Mouse (Mus musculus): ENCODE results near the gene Olfr1154. TPM values are rescaled to one million over a fixed set of nuclear protein-coding genes. Genes with fewer than 3 reads are reported as not detected.

Olfr1154 gene
- not detected in 2 replicates for polyA plus RNA-seq (2015; fragmentation: Nextera tagmentation; extraction: Ambion mirVana)

- 81% methylated on average over 1 of the region's 1 CpGs for WGBS
- ATAC-seq (ENCODE audit: insufficient read depth, low FRiP score, low read depth) = no peak
- no peak within 1 kb of the TSS for H3K4me2 ChIP-seq
Observed at GRCm38 (mm10) chr2:87905066-87905465, at the start of gene Olfr1154. Gene Olfr1154 (minus strand): TSS chr2:87905166.

GRCm38 (mm10) chr2:87953000-87953399, 48.0 kb upstream of the Olfr1154 start, which contains the start of gene Olfr1156:
Gene Olfr1156 (minus strand): TSS chr2:87953100.
- Histone ChIP-seq H3K36me3 (no peaks in the 10 kb centered on the region), H3K27me3 (replicated peaks) (no peaks in the 10 kb centered on the region), H3K9ac (no peak within 1 kb of the TSS), H3K9me3 (no peaks in the 10 kb centered on the region), H3K27ac (no peak within 1 kb of the TSS), H3K4me3 (replicated peaks) (no peak within 1 kb of the TSS), H3K4me2 (no peak within 1 kb of the TSS), H3K4me1 (no peaks in the 10 kb centered on the region)
- ATAC-seq (ENCODE audit: insufficient read depth, low FRiP score, low read depth) = no peak

More at GRCm38 (mm10) chr2:87905066-87905465, at the start of gene Olfr1154:
- no peaks in the 10 kb centered on the region for H3K9me3 ChIP-seq
- no peak within 1 kb of the TSS for H3K9ac ChIP-seq
- no peaks in the 10 kb centered on the region for H3K27me3 ChIP-seq (replicated peaks)
- H3K4me3 ChIP-seq (replicated peaks) = no peak within 1 kb of the TSS
- no peaks in the 10 kb centered on the region for H3K36me3 ChIP-seq
- H3K4me1 ChIP-seq = no peaks in the 10 kb centered on the region
- H3K27ac ChIP-seq = no peak within 1 kb of the TSS

GRCm38 (mm10) chr2:87945037-87945436, 40.1 kb upstream of the Olfr1154 start, which contains the start of gene Olfr1155:
Gene Olfr1155 (minus strand): TSS chr2:87945137.
- H3K4me2 ChIP-seq = no peak within 1 kb of the TSS
- no peak for ATAC-seq (ENCODE audit: insufficient read depth, low FRiP score, low read depth)
- WGBS = 93% methylated on average over 1 of the region's 1 CpGs
- no peaks in the 10 kb centered on the region for H3K36me3 ChIP-seq
- no peaks in the 10 kb centered on the region for H3K9me3 ChIP-seq
- H3K27me3 ChIP-seq (replicated peaks) = no peaks in the 10 kb centered on the region
- no peak within 1 kb of the TSS for H3K9ac ChIP-seq
- H3K4me1 ChIP-seq = no peaks in the 10 kb centered on the region
- no peak within 1 kb of the TSS for H3K4me3 ChIP-seq (replicated peaks)
- no peak within 1 kb of the TSS for H3K27ac ChIP-seq

- no peak for ATAC-seq (ENCODE audit: insufficient read depth, low FRiP score, low read depth)
Observed at GRCm38 (mm10) chr2:87894662-87895061, 10.3 kb downstream of the Olfr1154 start, which contains the start of gene Olfr1153. Gene Olfr1153 (plus strand): TSS chr2:87894962.

GRCm38 (mm10) chr2:87866192-87866591, 38.8 kb downstream of the Olfr1154 start, which contains the start of gene Olfr1152:
Gene Olfr1152 (plus strand): TSS chr2:87866492.
- Histone ChIP-seq H3K36me3 (no peaks in the 10 kb centered on the region), H3K9me3 (no peaks in the 10 kb centered on the region), H3K27ac (no peak within 1 kb of the TSS), H3K4me1 (no peaks in the 10 kb centered on the region), H3K4me2 (no peak within 1 kb of the TSS), H3K9ac (no peak within 1 kb of the TSS), H3K27me3 (replicated peaks) (no peaks in the 10 kb centered on the region), H3K4me3 (replicated peaks) (no peak within 1 kb of the TSS)
- ATAC-seq (ENCODE audit: insufficient read depth, low FRiP score, low read depth) = no peak

More at GRCm38 (mm10) chr2:87894662-87895061, 10.3 kb downstream of the Olfr1154 start, which contains the start of gene Olfr1153:
- H3K4me2 ChIP-seq = no peak within 1 kb of the TSS
- no peak within 1 kb of the TSS for H3K27ac ChIP-seq
- no peak within 1 kb of the TSS for H3K4me3 ChIP-seq (replicated peaks)
- no peaks in the 10 kb centered on the region for H3K36me3 ChIP-seq
- no peaks in the 10 kb centered on the region for H3K4me1 ChIP-seq
- no peaks in the 10 kb centered on the region for H3K9me3 ChIP-seq
- H3K9ac ChIP-seq = no peak within 1 kb of the TSS
- WGBS = 64% methylated on average over 1 of the region's 1 CpGs
- no peaks in the 10 kb centered on the region for H3K27me3 ChIP-seq (replicated peaks)

GRCm38 (mm10) chr2:87855562-87855961, 49.4 kb downstream of the Olfr1154 start, which contains the start of gene Olfr1151:
Gene Olfr1151 (plus strand): TSS chr2:87855862.
- 90% methylated on average over 1 of the region's 1 CpGs for WGBS
- no peaks in the 10 kb centered on the region for H3K9me3 ChIP-seq
- ATAC-seq (ENCODE audit: insufficient read depth, low FRiP score, low read depth) = no peak
- no peaks in the 10 kb centered on the region for H3K36me3 ChIP-seq
- no peak within 1 kb of the TSS for H3K27ac ChIP-seq
- no peak within 1 kb of the TSS for H3K4me2 ChIP-seq
- H3K4me1 ChIP-seq = no peaks in the 10 kb centered on the region
- H3K27me3 ChIP-seq (replicated peaks) = no peaks in the 10 kb centered on the region
- H3K4me3 ChIP-seq (replicated peaks) = no peak within 1 kb of the TSS
- no peak within 1 kb of the TSS for H3K9ac ChIP-seq

Other genes with a start within 250 kb of the Olfr1154 start
- gene Olfr1134, start 246.7 kb downstream of the Olfr1154 start, polyA plus RNA-seq (2015; fragmentation: Nextera tagmentation; extraction: Ambion mirVana) = not detected in 2 replicates
- gene Olfr1135, start 231.5 kb downstream of the Olfr1154 start, polyA plus RNA-seq (2015; fragmentation: Nextera tagmentation; extraction: Ambion mirVana) = not detected in 2 replicates
- not detected in 2 replicates for gene Olfr1136, start 211.2 kb downstream of the Olfr1154 start, polyA plus RNA-seq (2015; fragmentation: Nextera tagmentation; extraction: Ambion mirVana)
- not detected in 2 replicates for gene Olfr1137, start 192.0 kb downstream of the Olfr1154 start, polyA plus RNA-seq (2015; fragmentation: Nextera tagmentation; extraction: Ambion mirVana)
- not detected in 2 replicates for gene Olfr1138, start 165.2 kb downstream of the Olfr1154 start, polyA plus RNA-seq (2015; fragmentation: Nextera tagmentation; extraction: Ambion mirVana)
- gene Olfr1140, start 161.4 kb downstream of the Olfr1154 start, polyA plus RNA-seq (2015; fragmentation: Nextera tagmentation; extraction: Ambion mirVana) = not detected in 2 replicates
- gene Olfr1141, start 151.2 kb downstream of the Olfr1154 start, polyA plus RNA-seq (2015; fragmentation: Nextera tagmentation; extraction: Ambion mirVana) = not detected in 2 replicates
- gene Olfr152, start 125.7 kb downstream of the Olfr1154 start, polyA plus RNA-seq (2015; fragmentation: Nextera tagmentation; extraction: Ambion mirVana) = not detected in 2 replicates
- gene Olfr1143, start 104.6 kb downstream of the Olfr1154 start, polyA plus RNA-seq (2015; fragmentation: Nextera tagmentation; extraction: Ambion mirVana) = not detected in 2 replicates
- not detected in 2 replicates for gene Olfr1145, start 95.3 kb downstream of the Olfr1154 start, polyA plus RNA-seq (2015; fragmentation: Nextera tagmentation; extraction: Ambion mirVana)
- gene Olfr1148, start 74.6 kb downstream of the Olfr1154 start, polyA plus RNA-seq (2015; fragmentation: Nextera tagmentation; extraction: Ambion mirVana) = not detected in 2 replicates
- not detected in 2 replicates for gene Olfr1150-ps1, start 61.2 kb downstream of the Olfr1154 start, polyA plus RNA-seq (2015; fragmentation: Nextera tagmentation; extraction: Ambion mirVana)
- gene Olfr1151, start 49.3 kb downstream of the Olfr1154 start, polyA plus RNA-seq (2015; fragmentation: Nextera tagmentation; extraction: Ambion mirVana) = not detected in 2 replicates
- gene Olfr1152, start 38.7 kb downstream of the Olfr1154 start, polyA plus RNA-seq (2015; fragmentation: Nextera tagmentation; extraction: Ambion mirVana) = not detected in 2 replicates
- not detected in 2 replicates for gene Olfr1153, start 10.2 kb downstream of the Olfr1154 start, polyA plus RNA-seq (2015; fragmentation: Nextera tagmentation; extraction: Ambion mirVana)
- gene Olfr1155, start 40.0 kb upstream of the Olfr1154 start, polyA plus RNA-seq (2015; fragmentation: Nextera tagmentation; extraction: Ambion mirVana) = not detected in 2 replicates
- gene Olfr1156, start 47.9 kb upstream of the Olfr1154 start, polyA plus RNA-seq (2015; fragmentation: Nextera tagmentation; extraction: Ambion mirVana) = not detected in 2 replicates
- not detected in 2 replicates for gene Olfr1157, start 63.1 kb upstream of the Olfr1154 start, polyA plus RNA-seq (2015; fragmentation: Nextera tagmentation; extraction: Ambion mirVana)
- not detected in 2 replicates for gene Olfr74, start 69.5 kb upstream of the Olfr1154 start, polyA plus RNA-seq (2015; fragmentation: Nextera tagmentation; extraction: Ambion mirVana)
- not detected in 2 replicates for gene Olfr1158, start 84.9 kb upstream of the Olfr1154 start, polyA plus RNA-seq (2015; fragmentation: Nextera tagmentation; extraction: Ambion mirVana)
- not detected in 2 replicates for gene Olfr1160, start 103.1 kb upstream of the Olfr1154 start, polyA plus RNA-seq (2015; fragmentation: Nextera tagmentation; extraction: Ambion mirVana)
- not detected in 2 replicates for gene Olfr1161, start 117.6 kb upstream of the Olfr1154 start, polyA plus RNA-seq (2015; fragmentation: Nextera tagmentation; extraction: Ambion mirVana)
- not detected in 2 replicates for gene Olfr73, start 132.5 kb upstream of the Olfr1154 start, polyA plus RNA-seq (2015; fragmentation: Nextera tagmentation; extraction: Ambion mirVana)
- gene Olfr1162, start 146.0 kb upstream of the Olfr1154 start, polyA plus RNA-seq (2015; fragmentation: Nextera tagmentation; extraction: Ambion mirVana) = not detected in 2 replicates
- not detected in 2 replicates for gene Olfr1163, start 166.7 kb upstream of the Olfr1154 start, polyA plus RNA-seq (2015; fragmentation: Nextera tagmentation; extraction: Ambion mirVana)
- not detected in 2 replicates for gene Olfr1164, start 188.8 kb upstream of the Olfr1154 start, polyA plus RNA-seq (2015; fragmentation: Nextera tagmentation; extraction: Ambion mirVana)
- not detected in 2 replicates for gene Olfr1166, start 223.1 kb upstream of the Olfr1154 start, polyA plus RNA-seq (2015; fragmentation: Nextera tagmentation; extraction: Ambion mirVana)

All from stomach, embryonic 15.5 days (tissue).